Mouse (Mus musculus) forebrain, embryonic 10.5 days (tissue): ENCODE results near the gene Gm44596. TPM values are rescaled to one million over a fixed set of nuclear protein-coding genes. Genes with fewer than 3 reads are reported as not detected.

ENCODE experiments used
- DNase-seq: peaks from one replicate; pipeline ENCODE4 v3.0.0-alpha.2; 2017; ENCODE audit warnings: low spot score; ENCODE audit errors: extremely low spot score
- H3K27ac ChIP-seq: fragments of 300-500 bp; sonication (generic); 2 replicates; pipeline ENCODE4 v1.5.1; 2016; ENCODE audit warnings: mild to moderate bottlenecking
- H3K27me3 ChIP-seq: fragments of 300-500 bp; sonication (generic); 2 replicates; pipeline ENCODE4 v1.6.1; 2016; ENCODE audit warnings: mild to moderate bottlenecking; ENCODE audit not compliant: poor library complexity, severe bottlenecking
- H3K36me3 ChIP-seq: fragments of 300-500 bp; sonication (generic); replicated peaks from 2 replicates; pipeline ENCODE4 v1.6.1; 2016; ENCODE audit warnings: mild to moderate bottlenecking, moderate library complexity
- H3K4me1 ChIP-seq: fragments of 300-500 bp; sonication (generic); 2 replicates; pipeline ENCODE4 v1.6.1; 2016
- H3K4me3 ChIP-seq: fragments of 300-500 bp; sonication (generic); 2 replicates; pipeline ENCODE4 v1.5.1; 2016; ENCODE audit warnings: mild to moderate bottlenecking, moderate library complexity
- H3K9me3 ChIP-seq: fragments of 300-500 bp; sonication (generic); 2 replicates; pipeline ENCODE4 v1.6.1; 2016; ENCODE audit warnings: mild to moderate bottlenecking, moderate library complexity
- WGBS: fragments of 180-500 bp; shearing (Covaris S2); methylation state at CpG from one replicate; pipeline ENCODE4 v1.1.7; 2016; 5-methylcytosine and 5-hydroxymethylcytosine counted together
- polyA plus RNA-seq: library from polyadenylated mRNA; unstranded; fragments of >200 nt; fragmentation: Nextera tagmentation; extraction: Ambion mirVana; gene quantifications from 2 replicates; pipeline ENCODE4 v1.2.1, GENCODE M21; 2016

Gene Gm44596
- polyA plus RNA-seq, 1 experiment from 2014 or later = not detected

DNA sequence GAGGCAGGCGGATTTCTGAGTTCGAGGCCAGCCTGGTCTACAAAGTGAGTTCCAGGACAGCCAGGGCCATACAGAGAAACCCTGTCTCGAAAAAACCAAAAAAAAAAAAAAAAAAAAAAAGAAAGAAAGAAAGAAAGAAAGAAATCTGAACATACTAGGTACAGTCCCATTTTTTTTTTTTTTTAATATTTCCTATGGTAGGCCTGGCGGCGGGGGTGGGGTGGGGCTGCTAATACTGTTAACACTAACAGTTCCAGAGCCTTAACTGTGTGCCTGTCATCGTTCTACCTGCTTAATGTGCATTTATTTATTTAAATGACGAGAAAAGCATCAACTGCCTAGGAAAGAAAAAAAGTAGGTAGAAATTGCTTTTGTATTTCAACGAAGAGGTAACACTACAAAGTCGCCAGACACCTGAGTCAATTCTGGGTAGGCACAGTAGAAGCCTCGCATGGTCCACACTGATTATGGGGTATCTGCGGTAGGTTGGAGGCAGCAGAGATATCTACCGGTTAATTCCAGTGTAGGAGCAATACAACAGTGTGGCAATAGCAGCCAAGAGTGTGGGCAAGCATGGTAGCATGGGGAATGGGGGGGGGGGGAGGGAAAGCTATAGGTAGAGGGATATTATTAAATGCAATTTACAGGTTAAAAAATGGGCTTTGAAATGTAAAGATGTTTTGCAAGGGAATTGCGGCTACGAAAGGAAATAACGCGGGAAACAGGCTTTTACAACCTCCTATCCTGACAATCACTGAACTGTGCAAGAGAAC lies 48.4 kb downstream of the Gm44596 start:
- H3K4me1 ChIP-seq = peaks cover 10% of the 10 kb centered on the region
- H3K27ac ChIP-seq = peak overlapping the region; percentile 99
- no peaks in the 10 kb centered on the region for H3K9me3 ChIP-seq
- H3K27me3 ChIP-seq = no peaks in the 10 kb centered on the region
- H3K36me3 ChIP-seq = peaks cover 42% of the 10 kb centered on the region
- WGBS = 53% methylated on average over 15 of the region's 16 CpGs
- H3K4me3 ChIP-seq = peak overlapping the region; percentile 72
- no peak for DNase-seq

DNA sequence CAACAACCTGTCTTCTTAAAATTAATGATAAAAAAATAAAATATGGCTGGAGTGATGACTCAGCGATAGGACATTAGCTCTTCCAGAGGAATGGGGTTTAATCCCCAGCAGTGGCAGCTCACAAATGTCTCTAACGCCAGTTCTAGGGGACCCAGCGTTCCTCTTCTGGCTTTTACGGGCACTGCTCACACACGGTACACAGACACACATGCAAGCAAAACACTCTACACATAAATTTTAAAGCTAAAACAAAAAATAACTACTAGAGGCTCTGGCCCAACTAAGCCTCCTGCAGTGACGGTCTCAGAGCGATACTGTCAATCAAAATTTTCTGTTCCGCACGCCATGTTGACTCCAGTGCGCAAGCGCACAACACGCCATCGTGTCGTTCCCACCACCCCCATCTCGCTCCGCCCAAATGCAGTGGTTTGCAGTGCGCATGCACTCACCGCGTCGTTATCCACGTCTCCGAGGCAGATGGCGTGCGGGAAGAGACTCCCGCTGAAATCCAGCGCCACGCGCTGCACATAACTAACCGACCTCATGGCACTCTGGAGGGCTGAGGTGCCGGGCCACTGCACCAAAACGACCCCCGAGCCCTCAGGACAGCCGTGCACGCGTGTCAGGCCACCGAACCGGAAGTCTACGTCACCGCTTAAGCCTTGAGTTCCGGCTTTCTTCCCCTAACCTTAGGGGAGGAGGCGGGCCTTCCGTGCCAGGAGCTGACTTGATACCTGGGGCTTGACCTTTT lies 49.1 kb downstream of the Gm44596 start, which contains the start of gene Itfg2:
TSS of gene Itfg2 (minus strand) at position 663 of the 751 bp plus-strand sequence.
- WGBS = under 1% methylated on average over 42 of the region's 42 CpGs
- peaks cover 46% of the 10 kb centered on the region for H3K36me3 ChIP-seq
- no peaks in the 10 kb centered on the region for H3K9me3 ChIP-seq
- peaks cover 10% of the 10 kb centered on the region for H3K4me1 ChIP-seq
- peak; percentile 94 for DNase-seq
- peak within 1 kb of the TSS; percentile 72 for H3K4me3 ChIP-seq
- peak within 1 kb of the TSS; percentile 99 for H3K27ac ChIP-seq
- H3K27me3 ChIP-seq = no peaks in the 10 kb centered on the region

DNA sequence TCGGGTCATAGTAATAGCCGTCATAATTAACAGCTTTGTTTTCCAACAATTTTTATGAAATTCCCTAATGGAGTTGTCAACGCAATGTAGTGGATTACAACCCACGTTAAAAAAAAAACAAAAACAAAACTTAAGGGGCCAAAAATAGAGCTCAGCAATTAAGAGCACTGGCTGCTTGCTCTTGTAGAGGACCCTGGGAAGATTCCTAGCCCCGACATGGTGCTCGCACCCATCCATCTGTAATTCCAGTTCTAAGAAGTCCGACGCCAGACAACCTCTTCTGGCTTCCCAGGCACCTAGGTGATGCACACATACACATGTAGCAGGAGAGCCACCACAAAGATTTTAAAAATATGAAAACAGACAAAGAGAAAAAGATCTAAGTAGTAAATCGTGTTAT lies 49.7 kb downstream of the Gm44596 start:
- DNase-seq = no peak
- Histone ChIP-seq H3K27ac (peak overlapping the region; percentile 99), H3K4me1 (peaks cover 10% of the 10 kb centered on the region), H3K9me3 (no peaks in the 10 kb centered on the region), H3K36me3 (peaks cover 46% of the 10 kb centered on the region), H3K27me3 (no peaks in the 10 kb centered on the region), H3K4me3 (peak overlapping the region; percentile 72)
- WGBS = 21% methylated on average over 9 of the region's 9 CpGs

- Histone ChIP-seq H3K4me1 (peaks cover 10% of the 10 kb centered on the region), H3K4me3 (no peak overlapping the region), H3K36me3 (peaks cover 57% of the 10 kb centered on the region), H3K9me3 (no peaks in the 10 kb centered on the region), H3K27me3 (no peaks in the 10 kb centered on the region), H3K27ac (no peak overlapping the region)
- WGBS = 87% methylated on average over 5 of the region's 5 CpGs
- no peak for DNase-seq
These were observed 52.3 kb downstream of the Gm44596 start for GRCm38 (mm10) chr6:128427571-128427970.

GRCm38 (mm10) chr6:128429300-128429699 lies 54.0 kb downstream of the Gm44596 start:
- Histone ChIP-seq H3K4me1 (peaks cover 4% of the 10 kb centered on the region), H3K9me3 (no peaks in the 10 kb centered on the region), H3K27me3 (no peaks in the 10 kb centered on the region), H3K27ac (no peak overlapping the region), H3K4me3 (no peak overlapping the region), H3K36me3 (peaks cover 74% of the 10 kb centered on the region)
- DNase-seq = no peak
- 87% methylated on average over 2 of the region's 2 CpGs for WGBS

DNA sequence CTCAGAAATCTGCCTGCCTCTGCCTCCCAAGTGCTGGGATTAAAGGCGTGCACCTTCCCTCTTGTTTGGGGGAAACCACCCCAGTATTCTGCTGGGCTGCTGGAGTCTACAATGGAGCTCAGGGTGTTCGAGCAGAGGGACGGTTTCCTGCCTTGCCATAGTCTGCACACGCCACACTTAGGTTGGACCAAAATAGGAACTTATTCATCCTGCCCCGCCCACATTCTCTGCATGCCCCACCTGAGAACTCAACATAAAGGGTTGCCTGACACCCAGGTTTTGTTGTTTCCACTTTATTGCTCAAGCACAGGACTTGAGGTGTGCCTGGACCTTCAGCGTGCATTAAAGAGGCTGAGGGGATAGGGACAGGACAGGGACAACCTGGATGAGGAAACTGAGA lies 54.5 kb downstream of the Gm44596 start:
- Histone ChIP-seq H3K4me1 (peaks cover 4% of the 10 kb centered on the region), H3K27me3 (no peaks in the 10 kb centered on the region), H3K4me3 (no peak overlapping the region), H3K9me3 (no peaks in the 10 kb centered on the region), H3K27ac (no peak overlapping the region), H3K36me3 (peaks cover 80% of the 10 kb centered on the region)
- no peak for DNase-seq
- WGBS = 93% methylated on average over 6 of the region's 6 CpGs

- DNase-seq = no peak
- no peak overlapping the region for H3K4me3 ChIP-seq
- H3K36me3 ChIP-seq = peaks cover 94% of the 10 kb centered on the region
- H3K27ac ChIP-seq = no peak overlapping the region
- H3K27me3 ChIP-seq = no peaks in the 10 kb centered on the region
- H3K9me3 ChIP-seq = no peaks in the 10 kb centered on the region
- 94% methylated on average over 13 of the region's 13 CpGs for WGBS
- H3K4me1 ChIP-seq = peaks cover 13% of the 10 kb centered on the region
These were observed 57.1 kb downstream of the Gm44596 start for GRCm38 (mm10) chr6:128432356-128432915.

GRCm38 (mm10) chr6:128433566-128433965 lies 58.3 kb downstream of the Gm44596 start:
- Histone ChIP-seq H3K9me3 (no peaks in the 10 kb centered on the region), H3K36me3 (peaks cover 83% of the 10 kb centered on the region), H3K27me3 (no peaks in the 10 kb centered on the region), H3K27ac (no peak overlapping the region), H3K4me1 (peaks cover 15% of the 10 kb centered on the region), H3K4me3 (no peak overlapping the region)
- no peak for DNase-seq
- WGBS = 93% methylated on average over 13 of the region's 13 CpGs

DNA sequence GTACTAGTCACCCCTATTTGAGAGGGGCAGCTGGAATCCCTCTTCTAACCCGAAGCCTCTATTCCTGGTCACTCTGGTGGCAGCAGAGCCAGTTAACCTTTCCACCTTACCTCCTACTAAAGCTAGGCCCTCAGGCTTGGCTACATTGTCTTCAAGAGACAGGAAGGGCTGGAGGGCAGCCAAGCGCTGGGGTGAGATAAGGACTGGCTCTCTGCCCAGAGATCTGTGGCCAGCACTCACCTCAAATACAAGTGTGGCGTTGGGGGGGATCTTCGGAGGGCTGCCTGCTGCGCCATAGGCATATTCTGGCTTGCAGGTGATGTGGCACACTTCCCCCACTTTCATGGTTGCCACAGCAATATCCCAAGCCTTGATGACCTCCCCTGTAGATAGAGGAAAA lies 60.2 kb downstream of the Gm44596 start:
- peaks cover 23% of the 10 kb centered on the region for H3K4me1 ChIP-seq
- 95% methylated on average over 5 of the region's 5 CpGs for WGBS
- H3K4me3 ChIP-seq = no peak overlapping the region
- peaks cover 16% of the 10 kb centered on the region for H3K27me3 ChIP-seq
- H3K27ac ChIP-seq = no peak overlapping the region
- H3K36me3 ChIP-seq = peaks cover 64% of the 10 kb centered on the region
- no peaks in the 10 kb centered on the region for H3K9me3 ChIP-seq
- no peak for DNase-seq

DNA sequence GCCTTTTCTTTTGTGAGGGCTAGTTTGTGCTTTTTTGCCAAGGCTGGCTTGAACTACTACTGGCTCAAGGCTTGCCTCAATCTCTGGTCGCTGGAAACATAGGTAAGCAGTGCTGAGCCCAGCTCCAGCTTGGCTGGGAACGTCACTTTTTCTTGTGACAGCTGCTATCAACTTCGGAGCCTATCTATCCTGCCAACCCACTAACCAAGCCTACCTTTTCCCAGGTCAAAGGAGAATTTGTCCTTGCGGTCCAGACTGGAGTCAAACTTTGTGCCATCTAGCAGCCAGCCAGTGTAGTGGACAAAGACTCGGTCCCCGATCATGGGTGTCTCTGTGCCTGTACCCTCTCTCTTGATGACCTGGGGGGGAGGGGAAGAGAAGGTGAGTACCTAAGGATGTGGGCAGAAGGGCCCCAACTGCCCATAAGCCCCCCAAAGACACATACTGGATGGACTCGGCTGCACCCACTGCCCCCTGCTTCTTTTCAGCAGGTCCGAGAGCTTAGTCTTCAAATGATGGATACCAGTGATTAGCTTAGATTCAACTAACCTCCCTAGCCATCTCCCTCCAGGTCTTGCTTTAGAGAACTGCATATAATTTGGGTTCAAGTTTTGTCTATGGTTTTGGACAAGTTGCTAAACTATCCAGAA lies 61.2 kb downstream of the Gm44596 start:
- H3K9me3 ChIP-seq = no peaks in the 10 kb centered on the region

GRCm38 (mm10) chr6:128437288-128437687 lies 62.0 kb downstream of the Gm44596 start:
- Histone ChIP-seq H3K27ac (peak overlapping the region; percentile 99), H3K4me1 (peaks cover 23% of the 10 kb centered on the region), H3K9me3 (no peaks in the 10 kb centered on the region), H3K36me3 (peaks cover 46% of the 10 kb centered on the region), H3K27me3 (peaks cover 17% of the 10 kb centered on the region), H3K4me3 (peak overlapping the region; percentile 99)
- no peak for DNase-seq
- 7% methylated on average over 10 of the region's 10 CpGs for WGBS

More for the DNA sequence above, 61.2 kb downstream of the Gm44596 start:
- peaks cover 17% of the 10 kb centered on the region for H3K27me3 ChIP-seq
- H3K36me3 ChIP-seq = peaks cover 54% of the 10 kb centered on the region
- peak overlapping the region; percentile 99 for H3K4me3 ChIP-seq
- H3K27ac ChIP-seq = peak overlapping the region; percentile 99
- WGBS = 97% methylated on average over 8 of the region's 8 CpGs
- DNase-seq = no peak
- peaks cover 23% of the 10 kb centered on the region for H3K4me1 ChIP-seq

GRCm38 (mm10) chr6:128437731-128438316 lies 62.5 kb downstream of the Gm44596 start:
- no peaks in the 10 kb centered on the region for H3K9me3 ChIP-seq
- H3K4me3 ChIP-seq = peak overlapping the region; percentile 99
- peaks cover 23% of the 10 kb centered on the region for H3K4me1 ChIP-seq
- peaks cover 40% of the 10 kb centered on the region for H3K36me3 ChIP-seq
- H3K27me3 ChIP-seq = peaks cover 17% of the 10 kb centered on the region
- peak; percentile 79 for DNase-seq
- H3K27ac ChIP-seq = peak overlapping the region; percentile 99
- under 1% methylated on average over 52 of the region's 52 CpGs for WGBS
